ENCODE assay signal across 8 mouse cellular contexts in the genomic region with DNA sequence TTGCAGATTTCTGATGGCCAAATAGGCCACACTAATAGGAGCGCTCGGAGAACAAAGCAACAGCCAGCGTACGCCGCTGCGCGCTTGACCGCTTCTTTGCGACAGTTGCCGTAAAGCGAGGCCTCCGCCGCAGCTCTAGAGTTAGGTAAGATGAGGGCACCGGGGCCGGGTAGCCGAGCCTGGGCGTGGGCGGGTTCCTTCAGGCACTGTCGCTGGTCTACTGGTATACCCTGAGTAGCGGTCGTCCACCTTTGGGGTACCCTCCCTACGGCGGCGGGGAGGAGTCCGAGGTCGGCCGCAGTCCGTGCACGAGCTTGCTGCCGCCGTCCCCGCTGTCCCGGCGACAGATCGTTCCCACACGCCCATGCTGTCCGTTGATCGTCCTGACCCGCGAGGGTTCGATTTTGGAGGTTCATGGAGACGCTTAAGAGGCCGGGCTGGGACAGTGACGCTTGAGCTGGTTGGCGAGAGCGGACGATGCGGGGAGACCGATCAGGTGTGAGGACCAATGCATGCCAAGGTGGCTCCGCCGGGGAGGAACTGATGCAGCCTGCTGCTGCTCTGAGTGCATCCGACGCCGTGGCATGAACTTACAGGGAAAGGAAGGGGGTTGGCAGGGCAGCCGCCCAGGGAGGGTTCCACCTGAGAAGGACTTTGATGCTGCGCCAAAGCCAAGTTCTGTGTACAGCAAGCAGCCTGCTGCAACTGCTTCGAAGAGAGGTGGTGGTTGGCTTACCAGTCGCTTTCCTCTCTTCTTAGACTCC. TPM values are rescaled to one million over a fixed set of nuclear protein-coding genes. Genes with fewer than 3 reads are reported as not detected.
DNase-seq lines count a peak whose midpoint lies in the region; ATAC-seq and TF ChIP-seq lines count a peak whose summit lies in the region.

No protein-coding gene starts in this region.

- H3K27ac ChIP-seq in bone marrow, adult 2 months (ENCODE audit: control insufficient read depth, insufficient read depth, low read depth, low read length, poor library complexity) = peak overlapping the region; percentile 43
- peak overlapping the region; percentile 82 for H3K27ac ChIP-seq in embryonic facial prominence, embryonic 15.5 days (replicated peaks)
- peak overlapping the region; percentile 83 for H3K27ac ChIP-seq in limb, embryonic 14.5 days (replicated peaks; ENCODE audit: low read depth, low read length)
- peak overlapping the region; percentile 92 for H3K27ac ChIP-seq in midbrain, postnatal 0 days (ENCODE audit: low read depth, low read length)

- H3K36me3 ChIP-seq in embryonic facial prominence, embryonic 15.5 days = no peaks in the 10 kb centered on the region
- no peaks in the 10 kb centered on the region; the same call in 1 of the 2 replicates for H3K36me3 ChIP-seq in limb, embryonic 14.5 days (ENCODE audit: control insufficient read depth, insufficient read depth, low read length)
- no peaks in the 10 kb centered on the region; the same call in 1 of the 2 replicates for H3K36me3 ChIP-seq in midbrain, postnatal 0 days (ENCODE audit: insufficient read depth, low read length)

- ATAC-seq in embryonic facial prominence, embryonic 15.5 days (ENCODE audit: insufficient number of reproducible peaks, low FRiP score, low TSS enrichment, low read depth) = peak; percentile 90
- ATAC-seq in limb, embryonic 14.5 days (ENCODE audit: low FRiP score, low read depth) = peak; percentile 95
- ATAC-seq in midbrain, postnatal 0 days (ENCODE audit: low FRiP score) = peak; percentile 95

- peak overlapping the region; percentile 74 for H3K4me3 ChIP-seq in bone marrow, adult 2 months (replicated peaks; ENCODE audit: control insufficient read depth, low read depth, low read length)
- peak overlapping the region; percentile 82 for H3K4me3 ChIP-seq in embryonic facial prominence, embryonic 15.5 days (replicated peaks)
- peak overlapping the region; percentile 87 for H3K4me3 ChIP-seq in limb, embryonic 14.5 days (replicated peaks; ENCODE audit: low read length)
- peak overlapping the region; percentile 83 for H3K4me3 ChIP-seq in midbrain, postnatal 0 days (ENCODE audit: low read depth, low read length)

- TF ChIP-seq CTCF in bone marrow, adult 2 months (IDR thresholded peaks at IDR 0.05; ENCODE audit: control insufficient read depth, insufficient read depth, low read length) = no peak
- TF ChIP-seq CTCF in midbrain, postnatal 0 days (IDR thresholded peaks at IDR 0.05) = no peak

- H3K27me3 ChIP-seq in embryonic facial prominence, embryonic 15.5 days = no peaks in the 10 kb centered on the region
- H3K27me3 ChIP-seq in limb, embryonic 14.5 days (ENCODE audit: control insufficient read depth, insufficient read depth, low read length) = no peaks in the 10 kb centered on the region
- H3K27me3 ChIP-seq in midbrain, postnatal 0 days (ENCODE audit: insufficient read depth, low read length) = no peaks in the 10 kb centered on the region

- under 1% methylated on average over 58 of the region's 58 CpGs for WGBS in bone marrow, adult 2 months
- WGBS in embryonic facial prominence, embryonic 15.5 days = 7% methylated on average over 58 of the region's 58 CpGs
- WGBS in limb, embryonic 14.5 days = 8% methylated on average over 58 of the region's 58 CpGs
- 2% methylated on average over 58 of the region's 58 CpGs for WGBS in midbrain, postnatal 0 days

- H3K9me3 ChIP-seq in embryonic facial prominence, embryonic 15.5 days (replicated peaks) = no peaks in the 10 kb centered on the region
- H3K9me3 ChIP-seq in limb, embryonic 14.5 days (ENCODE audit: control insufficient read depth, low read length) = no peaks in the 10 kb centered on the region
- no peaks in the 10 kb centered on the region for H3K9me3 ChIP-seq in midbrain, postnatal 0 days (ENCODE audit: low read length)

- no peaks in the 10 kb centered on the region for H3K4me1 ChIP-seq in bone marrow, adult 2 months (ENCODE audit: control insufficient read depth, insufficient read depth, low read length)
- H3K4me1 ChIP-seq in embryonic facial prominence, embryonic 15.5 days = peaks cover 11% of the 10 kb centered on the region; the same call in 1 of the 2 replicates
- H3K4me1 ChIP-seq in limb, embryonic 14.5 days (ENCODE audit: control insufficient read depth, insufficient read depth, low read length) = no peaks in the 10 kb centered on the region
- H3K4me1 ChIP-seq in midbrain, postnatal 0 days (ENCODE audit: insufficient read depth, low read length) = peaks cover 2% of the 10 kb centered on the region; the same call in 1 of the 2 replicates

- H3K9ac ChIP-seq in embryonic facial prominence, embryonic 15.5 days = peak overlapping the region; percentile 80
- peak overlapping the region; percentile 87 for H3K9ac ChIP-seq in limb, embryonic 14.5 days (ENCODE audit: low read depth, low read length, severe bottlenecking)
- H3K9ac ChIP-seq in midbrain, postnatal 0 days (replicated peaks; ENCODE audit: low read length, poor library complexity, severe bottlenecking) = peak overlapping the region; percentile 91

- DNase-seq in 416B (ENCODE audit: low read depth) = peak; percentile 93
- peak; percentile 89 for DNase-seq in heart, adult 8-10 months (ENCODE audit: low spot score)
- peak; percentile 92 for DNase-seq in kidney, adult 9 months
- DNase-seq in limb, embryonic 14.5 days (ENCODE audit: low spot score) = peak; percentile 94
- peak; percentile 96 for DNase-seq in midbrain, postnatal 0 days (ENCODE audit: low spot score)
- peak; percentile 69 to 81 for DNase-seq in spleen, postnatal 14 days (ENCODE audit: low spot score in 2 of 2)

- H3K4me2 ChIP-seq in embryonic facial prominence, embryonic 15.5 days (replicated peaks) = peak overlapping the region; percentile 87
- H3K4me2 ChIP-seq in limb, embryonic 14.5 days (replicated peaks; ENCODE audit: low read depth, low read length, severe bottlenecking) = peak overlapping the region; percentile 77
- H3K4me2 ChIP-seq in midbrain, postnatal 0 days (ENCODE audit: low read depth, low read length, poor library complexity, severe bottlenecking) = peak overlapping the region; percentile 76

- TF ChIP-seq POLR2A in bone marrow, adult 2 months (IDR thresholded peaks at IDR 0.05; ENCODE audit: borderline replicate concordance, control insufficient read depth, low read depth, low read length) = peak; percentile 49; the same call in 1 of the 2 replicates
- TF ChIP-seq POLR2A in limb, embryonic 14.5 days (IDR thresholded peaks at IDR 0.05; ENCODE audit: borderline replicate concordance, extremely low read depth, insufficient read depth, insufficient read length) = peak; percentile 59; the same call in 1 of the 2 replicates

RNA-seq across cellular contexts. Expression of a gene that starts 0.4 kb away (rescaled TPM):
- polyA plus RNA-seq in bone marrow, adult 2 months (2011; ENCODE audit: insufficient read depth, insufficient read length, low replicate concordance, missing spikeins) = 1.2 and 1.7 TPM in 2 replicates
- 13.2 and 14.2 TPM in 2 replicates for polyA plus RNA-seq in embryonic facial prominence, embryonic 15.5 days (2015; fragmentation: Nextera tagmentation; extraction: Ambion mirVana)
- total RNA-seq in heart, adult 8-10 months (2022) = 10 to 100 TPM; 18.9 to 23.4 (median 21.5) TPM
- polyA plus RNA-seq in limb, embryonic 14.5 days (2012; rRNA removed) = 11.5 and 11.6 TPM in 2 replicates
- 10.8 and 10.9 TPM in 2 replicates for polyA plus RNA-seq in limb, embryonic 14.5 days (2014; fragmentation: Nextera tagmentation; extraction: Ambion mirVana)
- total RNA-seq in midbrain, postnatal 0 days (2014; rRNA removed) = 16.6 and 19.0 TPM in 2 replicates
- 14.5 and 18.8 TPM in 2 replicates for polyA plus RNA-seq in midbrain, postnatal 0 days (2015; fragmentation: Nextera tagmentation; extraction: Ambion mirVana)

Comparison
In these comparisons a context has a peak if more than half of its experiments do, and no peak if none do; other contexts are left out.
1. Peak in every context shown above with its lines: DNase-seq, ATAC-seq, H3K4me3 ChIP-seq and H3K27ac ChIP-seq.